Mouse (Mus musculus) left cerebral cortex, adult 8-10 months (tissue): ENCODE measurements at regions not wholly inside any gene's neighbourhood (a gene's known extent, or its start where the extent isn't known, plus 50 kb on each side); places are given as distances from the start of the nearest gene placed in this dataset.
A peak's percentile ranks its signal among the peaks of the same experiment; 100 is the strongest.
"Not testable (repeated sequence)": the region's sequence is repeated elsewhere in the genome, so short reads cannot be mapped to it uniquely, and the experiment has no call there.

Source experiments
- DNase-seq, 2 experiments: peaks; one replicate each; pipeline ENCODE4 v3.0.0; 2022; ENCODE audit warnings: low spot score in 2 of 2

DNA sequence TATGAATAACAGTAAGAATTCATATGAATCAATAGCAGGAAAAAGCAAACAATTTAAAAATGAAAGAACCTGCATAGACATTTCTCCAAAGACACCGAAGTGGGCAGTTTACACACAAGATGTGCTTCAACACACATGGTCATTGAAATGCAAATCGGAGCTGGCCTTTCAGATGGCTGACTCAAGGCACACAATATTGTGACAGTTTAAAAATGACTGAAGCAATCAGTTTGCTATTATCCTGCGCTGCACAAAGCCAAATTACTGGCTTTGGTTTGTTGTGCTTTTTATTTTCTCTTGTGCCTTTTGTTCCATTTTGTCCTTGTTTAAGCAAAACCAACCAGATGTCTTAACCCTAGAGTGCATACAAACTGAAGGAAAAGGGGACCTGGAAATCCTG is 449.4 kb downstream of the Cbln4 start:
- no peak for DNase-seq

- no peak for DNase-seq
These were observed 451.0 kb downstream of the Cbln4 start for GRCm38 (mm10) chr2:171592315-171592714.

DNA sequence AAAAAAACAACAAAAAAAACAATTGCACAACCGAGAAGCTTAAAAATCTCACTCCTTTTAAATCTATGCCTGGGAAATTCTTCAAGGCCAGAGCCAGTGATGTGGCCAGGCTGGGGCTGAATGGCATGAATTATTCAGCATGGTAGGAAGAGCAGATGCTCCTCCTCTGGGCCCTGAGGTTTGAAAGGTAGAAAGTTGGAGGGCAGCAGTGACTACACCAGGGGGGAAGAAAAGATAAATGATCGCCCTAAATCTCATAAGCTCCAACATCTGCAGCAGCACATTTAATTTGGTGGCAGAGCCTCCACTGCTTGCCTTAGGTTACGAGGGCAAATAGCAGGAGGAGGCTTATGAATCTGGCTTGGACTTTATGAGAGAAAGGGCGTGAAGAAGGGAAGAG is 455.1 kb downstream of the Cbln4 start:
- no peak for DNase-seq

- peak in 1 of 2 experiments; percentile 15 for DNase-seq
These were observed 455.6 kb downstream of the Cbln4 start for GRCm38 (mm10) chr2:171587635-171588034.

DNA sequence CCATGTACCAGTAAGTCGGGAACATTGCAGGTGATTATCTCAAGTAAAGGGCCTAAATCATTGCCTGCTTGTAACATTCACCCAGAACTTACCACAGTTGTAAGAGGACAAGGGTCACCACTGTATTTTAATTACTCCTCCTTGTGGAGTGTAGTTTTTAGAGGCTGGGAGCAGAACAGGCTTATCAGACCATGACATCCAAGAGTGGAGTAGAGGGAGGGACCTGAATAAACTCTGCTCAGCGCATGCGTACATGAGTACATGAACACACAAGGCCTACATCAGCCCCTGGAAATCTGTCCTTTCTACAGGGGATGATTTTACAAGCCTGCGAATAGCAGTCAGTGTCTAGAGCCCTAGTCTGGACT is 456.4 kb downstream of the Cbln4 start:
- no peak for DNase-seq

DNA sequence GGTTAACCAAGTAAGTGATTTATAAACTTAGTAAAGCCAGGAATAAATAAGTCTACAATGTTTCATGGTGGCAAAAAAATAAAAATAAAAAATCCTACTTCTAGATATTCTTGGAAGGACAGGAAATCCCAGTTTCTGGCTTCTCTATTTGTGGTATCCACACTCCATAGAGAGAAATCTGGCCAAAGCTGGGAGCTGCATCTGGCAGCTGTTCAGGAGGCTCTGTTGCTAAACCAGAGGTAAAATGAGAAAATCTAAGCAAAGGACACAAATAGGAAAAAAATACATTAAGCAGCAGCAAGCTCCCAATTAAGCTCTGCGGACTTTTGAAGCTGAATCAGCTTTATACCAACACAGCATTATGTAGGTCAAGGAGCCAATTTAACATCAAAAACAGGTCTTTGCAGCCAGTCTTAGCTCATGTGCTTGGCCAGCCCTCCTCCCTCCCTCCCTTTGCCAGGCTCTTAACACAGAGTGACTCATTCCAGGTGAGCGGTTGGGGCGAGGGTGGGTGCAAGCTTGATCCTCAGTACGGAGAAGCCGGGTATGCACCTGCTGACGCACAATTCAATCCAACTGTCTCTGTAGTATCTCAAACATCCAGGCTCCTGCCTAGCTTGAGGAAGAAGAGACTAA is 456.9 kb downstream of the Cbln4 start:
- DNase-seq = peak in 1 of 2 experiments; percentile 42

- DNase-seq = no peak
These were observed 468.9 kb downstream of the Cbln4 start for GRCm38 (mm10) chr2:171574360-171574759.

DNA sequence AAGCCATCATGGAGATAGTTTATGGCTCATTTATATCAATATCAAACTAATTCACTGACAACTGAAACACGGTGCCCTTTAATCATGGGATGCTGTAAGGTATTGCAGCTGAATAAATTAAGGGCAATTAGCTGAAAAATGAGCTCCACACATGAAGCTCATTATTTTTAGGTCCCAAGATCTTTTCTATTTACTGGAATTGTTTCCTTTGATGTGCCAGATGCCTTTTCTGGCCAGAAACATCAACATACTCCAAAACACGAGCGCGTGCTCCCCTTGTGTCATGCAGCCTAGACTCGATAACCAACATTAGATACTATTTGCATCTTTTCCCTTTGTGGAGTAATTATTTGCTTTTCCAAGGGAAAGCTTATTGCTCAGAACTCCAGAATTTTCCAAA is 480.6 kb downstream of the Cbln4 start:
- no peak for DNase-seq

DNA sequence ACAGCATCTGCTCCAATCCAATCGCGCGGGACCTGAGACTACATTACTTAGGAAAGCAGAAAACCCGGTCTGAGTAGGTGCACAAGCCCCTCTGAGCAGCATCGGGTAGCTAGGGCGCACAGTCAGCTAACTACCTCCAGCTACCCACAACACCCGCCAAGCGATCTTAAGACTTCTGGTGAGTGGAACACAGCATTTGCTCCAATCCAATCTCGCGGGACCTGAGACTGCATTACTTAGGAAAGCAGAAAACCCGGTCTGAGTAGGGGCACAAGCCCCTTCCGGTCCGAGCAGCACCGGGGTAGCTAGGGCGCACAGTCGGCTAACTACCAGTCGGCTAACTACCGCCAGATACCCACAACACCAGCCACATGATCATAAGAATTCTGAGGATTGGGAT is 500.5 kb downstream of the Cbln4 start:
- not testable (repeated sequence) for DNase-seq

GRCm38 (mm10) chr2:171514876-171515275 is 528.4 kb downstream of the Cbln4 start:
- DNase-seq = no peak

DNA sequence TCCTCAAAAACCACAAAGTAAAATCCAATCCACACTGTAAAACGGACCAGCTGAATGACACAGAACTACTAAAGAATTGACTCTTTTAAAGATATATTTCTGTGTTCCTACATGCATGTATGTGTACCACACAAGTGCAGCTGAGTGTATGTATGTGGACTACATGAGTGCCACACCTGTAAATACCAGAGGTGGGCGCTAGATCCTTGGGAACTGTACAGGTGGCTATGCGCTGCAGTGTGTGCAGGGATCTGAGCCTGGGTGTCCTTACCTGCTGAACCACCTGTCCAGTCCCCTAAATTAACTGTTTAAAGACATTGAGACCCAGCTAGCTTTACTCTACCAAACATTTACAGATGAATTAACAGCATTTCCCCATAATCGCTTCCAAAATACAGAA is 546.6 kb downstream of the Cbln4 start:
- no peak for DNase-seq

DNA sequence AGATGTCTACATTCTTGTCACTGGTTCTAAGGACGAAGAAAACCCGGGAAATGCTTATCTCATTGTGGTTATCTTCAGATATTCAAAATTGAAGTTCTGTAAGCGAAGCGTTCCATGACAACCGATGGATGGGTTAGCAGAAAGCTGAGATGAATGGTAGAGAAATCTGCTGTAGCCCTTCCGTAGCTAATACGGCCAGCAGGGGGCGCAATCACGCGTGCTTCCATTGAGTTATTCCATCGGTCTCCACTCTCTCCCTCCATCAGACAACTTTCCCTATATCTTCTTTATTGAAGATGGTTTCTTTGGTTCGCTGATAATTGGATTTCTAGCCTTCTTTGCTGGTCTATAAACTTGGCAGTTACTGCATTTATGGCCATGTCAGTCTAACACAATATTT is 549.5 kb downstream of the Cbln4 start:
- DNase-seq = peak in 1 of 2 experiments; percentile 59

DNA sequence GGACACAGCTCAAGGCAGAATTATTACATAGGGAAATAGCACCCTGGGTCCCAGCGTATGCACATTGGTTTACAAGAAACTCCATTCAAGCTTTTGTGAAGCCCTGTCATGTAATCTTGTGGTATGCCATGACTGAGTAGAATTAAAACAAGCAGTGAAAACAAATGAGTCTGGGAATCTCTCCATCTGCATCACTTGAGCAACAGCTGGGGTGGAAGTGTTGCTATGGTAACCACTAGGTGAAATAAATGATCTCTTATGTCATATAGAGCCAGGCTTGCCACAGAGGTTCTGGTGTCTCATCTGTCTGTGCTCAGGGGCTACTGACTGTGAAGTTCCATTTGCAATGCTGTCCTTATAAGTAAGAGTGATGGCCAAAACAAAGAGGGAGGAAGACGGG is 556.0 kb downstream of the Cbln4 start:
- DNase-seq = peak in 1 of 2 experiments; percentile 7

GRCm38 (mm10) chr2:171453241-171453640 is 590.0 kb downstream of the Cbln4 start:
- no peak for DNase-seq

DNA sequence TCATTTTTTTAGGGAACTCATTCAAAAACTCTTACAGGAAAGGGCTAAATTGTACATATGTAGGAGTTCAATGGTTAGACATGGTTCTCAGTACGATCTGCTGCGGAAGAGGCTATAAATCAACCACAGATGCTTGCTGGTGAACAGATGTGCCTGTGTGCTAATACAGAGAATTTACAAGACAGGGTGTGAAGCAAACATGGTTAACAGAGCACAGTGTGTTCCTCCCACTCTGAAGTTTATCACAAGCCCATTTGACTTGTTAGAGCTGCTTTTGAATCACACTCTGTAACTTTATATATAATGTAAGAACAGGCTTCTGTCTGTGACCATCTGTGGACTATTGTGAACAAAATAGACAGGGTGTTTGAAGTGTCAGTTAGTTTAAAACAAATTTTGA is 637.2 kb downstream of the Cbln4 start:
- DNase-seq = no peak

- DNase-seq = no peak
These were observed 654.3 kb downstream of the Cbln4 start for GRCm38 (mm10) chr2:171388936-171389335.

DNA sequence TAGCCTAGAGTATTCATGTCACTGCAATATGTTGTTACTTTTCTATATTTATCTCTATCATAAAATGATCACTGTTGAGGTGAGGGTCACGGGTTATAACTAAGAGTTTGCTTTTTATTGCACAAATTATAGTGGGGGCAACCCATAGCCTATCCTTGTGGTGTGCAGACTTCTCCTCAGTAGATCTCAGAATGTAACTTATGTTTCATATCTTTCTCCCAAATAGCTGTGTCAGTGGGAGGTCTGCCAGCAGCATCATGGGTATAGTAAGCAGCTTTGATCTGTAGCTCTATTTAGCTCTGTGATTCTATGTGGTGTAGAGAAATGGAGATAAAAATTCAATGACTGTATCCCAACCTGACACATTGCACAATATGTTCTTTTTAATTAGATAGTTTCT is 641.9 kb downstream of the Dok5 start:
- no peak for DNase-seq

GRCm38 (mm10) chr2:171373016-171373415 is 641.4 kb downstream of the Dok5 start:
- no peak for DNase-seq

- DNase-seq = no peak
These were observed 640.1 kb downstream of the Dok5 start for GRCm38 (mm10) chr2:171371751-171372150.

DNA sequence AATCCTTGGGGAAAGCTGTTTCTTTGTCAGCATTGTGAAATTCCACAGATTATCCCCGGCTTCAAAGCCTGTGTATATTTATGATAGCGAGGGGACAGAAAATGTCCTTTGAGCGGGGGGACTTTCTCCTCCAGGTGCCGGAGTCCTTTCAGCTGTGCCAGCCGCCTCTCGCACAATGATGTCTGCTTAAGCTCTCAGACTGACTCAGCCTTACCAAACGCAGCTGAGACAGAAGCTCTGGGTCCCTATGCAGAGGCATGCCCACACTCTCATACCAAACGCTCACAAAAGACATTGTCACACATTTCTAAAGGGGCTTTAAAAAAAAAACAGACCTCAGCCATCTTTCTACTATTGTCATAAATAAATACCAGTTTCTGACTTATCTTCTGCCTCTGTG is 633.9 kb downstream of the Dok5 start:
- no peak for DNase-seq

DNA sequence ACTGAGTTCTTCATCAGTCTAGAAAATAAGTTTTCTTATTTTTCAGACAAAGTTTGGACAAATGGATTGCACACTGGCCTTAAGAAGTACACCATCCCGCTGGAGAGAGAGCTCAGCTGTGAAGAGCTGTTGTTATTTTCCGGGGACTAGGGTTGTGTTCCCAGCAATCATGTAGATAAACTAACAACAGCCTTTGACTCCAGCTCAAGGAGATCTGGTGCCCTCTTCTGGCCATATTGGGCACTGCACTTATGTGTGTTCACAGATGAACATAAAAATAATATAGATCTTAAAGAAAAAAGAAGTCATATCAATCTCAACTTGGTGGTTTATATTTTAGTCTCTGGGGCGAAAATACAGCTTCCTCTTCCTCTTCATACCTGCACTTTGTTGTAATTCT is 633.0 kb downstream of the Dok5 start:
- no peak for DNase-seq

DNA sequence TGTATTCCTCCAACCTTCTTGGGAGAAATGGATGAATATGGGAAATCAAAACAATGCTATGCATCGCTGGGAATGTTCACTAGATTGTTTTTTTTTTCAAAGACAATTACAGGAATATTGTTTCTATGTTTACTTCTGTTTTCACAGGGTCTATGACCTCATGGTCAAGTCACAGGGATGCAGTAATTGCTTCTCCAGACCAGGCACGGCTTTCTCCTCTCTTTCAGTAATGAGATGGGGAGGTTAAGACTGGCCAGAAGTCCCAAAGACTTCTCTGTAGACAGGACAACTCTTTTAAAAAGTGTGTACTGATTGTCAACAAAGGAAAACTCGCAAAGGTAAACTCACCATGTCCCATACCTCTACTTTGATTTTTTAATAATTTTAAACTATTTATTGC is 631.8 kb downstream of the Dok5 start:
- DNase-seq = no peak

DNA sequence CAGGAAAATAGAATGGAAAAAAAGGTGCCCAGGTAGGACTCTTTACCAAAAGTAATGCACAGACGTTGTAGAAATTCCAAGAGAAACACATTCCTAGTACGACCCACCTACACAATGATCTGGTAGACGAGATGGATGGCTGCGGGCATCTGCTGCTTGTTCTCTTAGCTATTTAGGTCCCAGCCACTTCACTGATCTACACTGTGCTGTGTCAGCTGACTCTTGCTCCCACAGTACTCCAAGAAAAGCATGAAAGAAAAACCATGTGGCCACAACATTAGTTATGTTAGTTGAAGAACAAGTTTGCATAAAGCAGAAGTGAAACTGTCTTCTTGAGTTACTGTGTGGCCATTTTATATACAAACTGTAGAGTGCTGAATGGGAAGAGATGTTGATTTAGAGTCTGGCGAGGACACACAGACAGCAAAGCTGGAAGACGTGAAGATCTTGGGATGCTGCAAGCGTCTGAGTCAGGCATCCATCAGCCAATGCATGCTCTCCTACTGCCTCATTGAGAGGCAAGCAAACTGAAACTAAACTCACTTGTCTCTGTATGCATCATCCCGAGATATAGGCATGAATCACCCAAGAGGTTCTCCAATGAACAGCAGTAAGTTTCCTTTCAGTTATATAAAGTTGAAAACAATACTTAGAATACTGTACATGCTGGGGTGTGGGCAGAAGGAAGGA is 626.6 kb downstream of the Dok5 start:
- DNase-seq = peak in 1 of 2 experiments; percentile 45
